16 mouse cellular contexts compared by ENCODE assay signal in the genomic region with DNA sequence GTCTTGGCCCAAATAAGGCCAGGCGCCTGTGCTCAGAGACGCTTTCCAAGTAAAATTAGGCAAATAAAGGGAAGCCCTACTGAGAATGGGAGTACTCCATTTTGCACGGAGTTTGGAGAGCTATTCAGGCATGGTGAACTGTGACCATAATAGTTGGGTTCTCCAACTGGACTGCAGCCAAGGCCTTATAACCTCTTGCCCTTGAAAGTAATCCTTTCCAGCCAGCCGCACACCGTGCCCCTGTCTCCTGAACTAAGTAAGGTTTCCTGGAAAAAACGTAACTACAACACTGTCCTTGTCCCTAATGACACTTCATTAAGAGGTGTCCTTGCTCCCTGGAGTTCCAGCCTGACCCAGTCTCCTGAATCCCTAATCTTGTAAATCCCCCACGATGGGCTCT. TPM values are rescaled to one million over a fixed set of nuclear protein-coding genes. Genes with fewer than 3 reads are reported as not detected.
DNase-seq lines count a peak whose midpoint lies in the region; ATAC-seq lines count a peak whose summit lies in the region.
"Had no signal": no experiment of that assay in that cellular context is flagged by ENCODE, and none has a peak within 500 bp of the region (broad histone marks: within the 10 kb centered on the region; RNA-seq: fewer than 3 reads in every experiment).

No protein-coding gene starts in this region.

- peaks cover 41% of the 10 kb centered on the region for H3K4me1 ChIP-seq in liver, embryonic 16.5 days (ENCODE audit: control insufficient read depth, low read depth, low read length)
- H3K4me1 ChIP-seq in liver, embryonic 11.5 days (replicated peaks; ENCODE audit: control insufficient read depth, insufficient read depth, low read length): peaks cover 4% of the 10 kb centered on the region; the same call in 1 of the 2 replicates
- peaks cover 6% of the 10 kb centered on the region; the same call in 1 of the 2 replicates for H3K4me1 ChIP-seq in intestine, embryonic 15.5 days (replicated peaks)
- 0 out of 2 replicates have a peak, but pooled peaks cover 5% of the 10 kb centered on the region for H3K4me1 ChIP-seq in kidney, embryonic 14.5 days (ENCODE audit: control insufficient read depth, insufficient read depth, low read length)

- 67% methylated on average over 7 of the region's 7 CpGs for WGBS in liver, embryonic 16.5 days (ENCODE audit: insufficient replicate concordance)
- WGBS in liver, embryonic 11.5 days: 74% methylated on average over 7 of the region's 7 CpGs
- 58% methylated on average over 7 of the region's 7 CpGs for WGBS in intestine, embryonic 15.5 days
- 31% methylated on average over 7 of the region's 7 CpGs for WGBS in kidney, embryonic 14.5 days

- no peak for DNase-seq in liver, embryonic 11.5 days (ENCODE audit: low spot score)
- peak; percentile 44 for DNase-seq in yolk sac, embryonic 10.5 days (ENCODE audit: low spot score)
- DNase-seq in ovary, adult 18-20 months (ENCODE audit: low spot score): no peak
- no peak for DNase-seq in lung, postnatal 4 days
- DNase-seq: cerebellum, adult 9-10 months; embryo, embryonic 11 days; heart, postnatal 36 days; spleen, adult 18-20 months had no signal

- H3K27me3 ChIP-seq in liver, embryonic 16.5 days (ENCODE audit: control insufficient read depth, insufficient read depth, low read depth, low read length): peaks cover 10% of the 10 kb centered on the region
- H3K27me3 ChIP-seq in liver, embryonic 11.5 days (replicated peaks; ENCODE audit: control insufficient read depth, insufficient read depth, low read length): peaks cover 7% of the 10 kb centered on the region
- H3K27me3 ChIP-seq in intestine, embryonic 15.5 days (replicated peaks): no peaks in the 10 kb centered on the region
- H3K27me3 ChIP-seq in kidney, embryonic 14.5 days (ENCODE audit: control insufficient read depth, insufficient read depth, low read length): no peaks in the 10 kb centered on the region
- H3K27me3 ChIP-seq: limb, embryonic 15.5 days; midbrain, embryonic 13.5 days had no signal

- H3K4me2 ChIP-seq in liver, embryonic 16.5 days (ENCODE audit: low read depth, low read length): no peak overlapping the region
- no peak overlapping the region for H3K4me2 ChIP-seq in liver, embryonic 11.5 days
- H3K4me2 ChIP-seq in intestine, embryonic 15.5 days (replicated peaks): no peak overlapping the region
- no peak overlapping the region for H3K4me2 ChIP-seq in kidney, embryonic 14.5 days (replicated peaks; ENCODE audit: low read depth, low read length)
- H3K4me2 ChIP-seq: limb, embryonic 15.5 days; midbrain, embryonic 13.5 days had no signal

- H3K9me3 ChIP-seq in liver, embryonic 16.5 days (replicated peaks; ENCODE audit: control insufficient read depth, low read length): no peaks in the 10 kb centered on the region
- no peaks in the 10 kb centered on the region for H3K9me3 ChIP-seq in liver, embryonic 11.5 days (ENCODE audit: control insufficient read depth, low read length)
- no peaks in the 10 kb centered on the region for H3K9me3 ChIP-seq in intestine, embryonic 15.5 days
- H3K9me3 ChIP-seq in kidney, embryonic 14.5 days (ENCODE audit: control insufficient read depth, low read length): no peaks in the 10 kb centered on the region
- H3K9me3 ChIP-seq: limb, embryonic 15.5 days; midbrain, embryonic 13.5 days had no signal

- no peak for ATAC-seq in liver, embryonic 16.5 days (ENCODE audit: low read depth)
- no peak for ATAC-seq in liver, embryonic 11.5 days (replicated peaks; ENCODE audit: low FRiP score)
- ATAC-seq in intestine, embryonic 15.5 days: no peak
- ATAC-seq in kidney, embryonic 14.5 days (ENCODE audit: low FRiP score, low TSS enrichment): 0 out of 2 replicates have a peak, but pooled peaks have one; percentile 13
- ATAC-seq: forebrain, embryonic 16.5 days; inflammation-experienced regulatory T-cells, adult 6 months; midbrain, embryonic 13.5 days had no signal

- no peak overlapping the region for H3K9ac ChIP-seq in liver, embryonic 16.5 days (ENCODE audit: low read depth, low read length)
- H3K9ac ChIP-seq in liver, embryonic 11.5 days (ENCODE audit: low read depth, low read length): no peak overlapping the region
- no peak overlapping the region for H3K9ac ChIP-seq in intestine, embryonic 15.5 days
- H3K9ac ChIP-seq in kidney, embryonic 14.5 days (ENCODE audit: low read depth, low read length): no peak overlapping the region
- H3K9ac ChIP-seq: limb, embryonic 15.5 days; midbrain, embryonic 13.5 days had no signal

- H3K4me3 ChIP-seq in liver, embryonic 16.5 days (ENCODE audit: low read depth, low read length): no peak overlapping the region
- H3K4me3 ChIP-seq in liver, embryonic 11.5 days (ENCODE audit: low read depth, low read length): no peak overlapping the region
- no peak overlapping the region for H3K4me3 ChIP-seq in intestine, embryonic 15.5 days (replicated peaks)
- H3K4me3 ChIP-seq in kidney, embryonic 14.5 days (ENCODE audit: low read length): no peak overlapping the region
- H3K4me3 ChIP-seq: limb, embryonic 15.5 days; midbrain, embryonic 13.5 days had no signal

- H3K36me3 ChIP-seq in liver, embryonic 16.5 days (ENCODE audit: control insufficient read depth, insufficient read depth): no peaks in the 10 kb centered on the region
- no peaks in the 10 kb centered on the region for H3K36me3 ChIP-seq in liver, embryonic 11.5 days (ENCODE audit: control insufficient read depth, insufficient read depth, low read length)
- H3K36me3 ChIP-seq in intestine, embryonic 15.5 days: no peaks in the 10 kb centered on the region
- H3K36me3 ChIP-seq in kidney, embryonic 14.5 days (ENCODE audit: control insufficient read depth, insufficient read depth, low read length): no peaks in the 10 kb centered on the region
- H3K36me3 ChIP-seq: limb, embryonic 15.5 days; midbrain, embryonic 13.5 days had no signal

- H3K27ac ChIP-seq in liver, embryonic 16.5 days (ENCODE audit: low read length): peak overlapping the region; percentile 56
- H3K27ac ChIP-seq in liver, embryonic 11.5 days (ENCODE audit: low read depth, low read length): no peak overlapping the region
- peak overlapping the region; percentile 32; the same call in 1 of the 2 replicates for H3K27ac ChIP-seq in intestine, embryonic 15.5 days
- H3K27ac ChIP-seq in kidney, embryonic 14.5 days (ENCODE audit: low read depth, low read length): no peak overlapping the region
- H3K27ac ChIP-seq: limb, embryonic 15.5 days; midbrain, embryonic 13.5 days had no signal

RNA-seq across cellular contexts. Expression of a gene that starts 19.4 kb away (rescaled TPM):
- 273 and 294 TPM in 2 replicates for polyA plus RNA-seq in liver, embryonic 16.5 days (2015; fragmentation: Nextera tagmentation; extraction: Ambion mirVana)
- polyA plus RNA-seq in liver, embryonic 11.5 days (2014; fragmentation: Nextera tagmentation; extraction: Ambion mirVana): 423 and 425 TPM in 2 replicates
- 515 and 607 TPM in 2 replicates for polyA plus RNA-seq in intestine, embryonic 15.5 days (2015; fragmentation: Nextera tagmentation; extraction: Ambion mirVana)
- 332 and 349 TPM in 2 replicates for polyA plus RNA-seq in kidney, embryonic 14.5 days (2014; fragmentation: Nextera tagmentation; extraction: Ambion mirVana)

RNA-seq across cellular contexts. Expression of a gene that starts 42.6 kb away (rescaled TPM):
- 27.0 and 39.5 TPM in 2 replicates for polyA plus RNA-seq in liver, embryonic 16.5 days (2015; fragmentation: Nextera tagmentation; extraction: Ambion mirVana)
- 0.47 and 0.95 TPM in 2 replicates for polyA plus RNA-seq in liver, embryonic 11.5 days (2014; fragmentation: Nextera tagmentation; extraction: Ambion mirVana)
- 0.36 and 0.47 TPM in 2 replicates for polyA plus RNA-seq in intestine, embryonic 15.5 days (2015; fragmentation: Nextera tagmentation; extraction: Ambion mirVana)
- polyA plus RNA-seq in kidney, embryonic 14.5 days (2014; fragmentation: Nextera tagmentation; extraction: Ambion mirVana): 0.37 and 0.46 TPM in 2 replicates
- polyA plus RNA-seq: gonadal fat pad, adult 2 months had no signal

Comparison
In these comparisons a context has a peak if more than half of its experiments do, and no peak if none do; other contexts are left out.
1. H3K27ac ChIP-seq: peak in liver, embryonic 16.5 days (single experiment) and intestine, embryonic 15.5 days (single experiment); none in liver, embryonic 11.5 days (single experiment) and kidney, embryonic 14.5 days (single experiment).
2. RNA of a gene that starts 42.6 kb away (polyA plus RNA-seq): 27.0 to 39.5 TPM in liver, embryonic 16.5 days; 0.47 to 0.95 TPM in liver, embryonic 11.5 days, 0.37 to 0.46 TPM in kidney, embryonic 14.5 days and 0.36 to 0.47 TPM in intestine, embryonic 15.5 days; every median in the first group is over 10 times any median in the second.